Mouse (Mus musculus) heart, embryonic 13.5 days (tissue): ENCODE data around the gene Ctdsp1. TPM values are rescaled to one million over a fixed set of nuclear protein-coding genes. Genes with fewer than 3 reads are reported as not detected.

Source experiments
- ATAC-seq: fragments of 200-750 bp; cut with Nextera tagmentation; 2 replicates; pipeline ENCODE4 v1.8.0; 2017; ENCODE audit warnings: moderate TSS enrichment; ENCODE audit not compliant: insufficient number of reproducible peaks, low FRiP score, low TSS enrichment; ENCODE audit errors: extremely low read depth
- H3K27ac ChIP-seq: fragments of 300-500 bp; sonication (generic); replicated peaks from 2 replicates; pipeline ENCODE4 v1.5.1; 2015; ENCODE audit warnings: moderate library complexity, mild to moderate bottlenecking, inconsistent platforms
- H3K27me3 ChIP-seq: fragments of 300-500 bp; sonication (generic); replicated peaks from 2 replicates; pipeline ENCODE4 v1.6.1; 2015; ENCODE audit warnings: mild to moderate bottlenecking, inconsistent platforms
- H3K36me3 ChIP-seq: fragments of 300-500 bp; sonication (generic); 2 replicates; pipeline ENCODE4 v1.6.1; 2015; ENCODE audit warnings: mild to moderate bottlenecking, inconsistent platforms
- H3K4me1 ChIP-seq: fragments of 300-500 bp; sonication (generic); 2 replicates; pipeline ENCODE4 v1.6.1; 2015; ENCODE audit warnings: inconsistent platforms
- H3K4me2 ChIP-seq: fragments of 300-500 bp; sonication (generic); 2 replicates; pipeline ENCODE4 v1.6.1; 2015; ENCODE audit warnings: inconsistent platforms, mild to moderate bottlenecking, moderate library complexity
- H3K4me3 ChIP-seq: fragments of 300-500 bp; sonication (generic); 2 replicates; pipeline ENCODE4 v1.5.1; 2015; ENCODE audit warnings: moderate library complexity, mild to moderate bottlenecking, inconsistent platforms
- H3K9ac ChIP-seq: fragments of 300-500 bp; sonication (generic); 2 replicates; pipeline ENCODE4 v1.6.1; 2015; ENCODE audit warnings: inconsistent platforms, mild to moderate bottlenecking, moderate library complexity
- H3K9me3 ChIP-seq: fragments of 300-500 bp; sonication (generic); 2 replicates; pipeline ENCODE4 v1.6.1; 2016; ENCODE audit warnings: inconsistent platforms
- WGBS: fragments of 180-500 bp; shearing (Covaris S2); methylation state at CpG from one replicate; pipeline ENCODE4 v1.1.7; 2015; ENCODE audit warnings: mixed read lengths; 5-methylcytosine and 5-hydroxymethylcytosine counted together
- microRNA counts: library from miRNA; unstranded; fragments of <30 nt; microRNA quantifications from one replicate; lab custom pipeline; 2016
- microRNA-seq: library from miRNA; unstranded; fragments of <30 nt; microRNA quantifications from one replicate; pipeline ENCODE4, GENCODE M21; 2016
- polyA plus RNA-seq: library from polyadenylated mRNA; unstranded; fragments of >200 nt; fragmentation: Nextera tagmentation; extraction: Ambion mirVana; gene quantifications from 2 replicates; pipeline ENCODE4 v1.2.1, GENCODE M21; 2015

Gene Ctdsp1
- polyA plus RNA-seq, 1 experiment from 2014 or later, result 57.3 TPM

DNA sequence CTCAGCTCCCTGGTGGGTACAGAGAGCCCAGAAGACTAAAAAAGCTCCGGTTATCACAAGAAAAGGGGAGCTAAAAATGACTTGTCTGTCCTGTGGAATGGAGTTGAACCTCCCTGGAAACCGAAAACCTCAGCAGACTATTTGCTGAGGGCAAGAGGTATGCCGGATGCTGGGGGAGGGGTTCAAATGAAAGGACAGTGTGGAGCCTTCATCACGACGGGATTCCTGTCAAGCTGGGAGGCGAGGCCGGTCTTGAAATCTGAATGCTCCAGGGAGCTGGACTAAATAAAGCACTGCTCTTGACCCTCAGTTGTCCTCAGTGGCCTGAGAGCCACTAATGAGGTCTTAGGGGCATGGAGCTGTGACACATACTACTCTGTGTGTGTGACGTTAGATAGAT, 31.8 kb downstream of the Ctdsp1 start:
- Histone ChIP-seq H3K9me3 (no peaks in the 10 kb centered on the region), H3K36me3 (no peaks in the 10 kb centered on the region), H3K4me2 (0 out of 2 replicates have a peak overlapping the region, but pooled peaks have one; percentile 22), H3K27me3 (no peaks in the 10 kb centered on the region), H3K4me1 (peaks cover 26% of the 10 kb centered on the region), H3K4me3 (no peak overlapping the region), H3K9ac (peak overlapping the region; percentile 1; the same call in 1 of the 2 replicates), H3K27ac (0 out of 2 replicates have a peak overlapping the region, but pooled peaks have one; percentile 6)
- 25% methylated on average over 8 of the region's 8 CpGs for WGBS
- ATAC-seq, result no peak

DNA sequence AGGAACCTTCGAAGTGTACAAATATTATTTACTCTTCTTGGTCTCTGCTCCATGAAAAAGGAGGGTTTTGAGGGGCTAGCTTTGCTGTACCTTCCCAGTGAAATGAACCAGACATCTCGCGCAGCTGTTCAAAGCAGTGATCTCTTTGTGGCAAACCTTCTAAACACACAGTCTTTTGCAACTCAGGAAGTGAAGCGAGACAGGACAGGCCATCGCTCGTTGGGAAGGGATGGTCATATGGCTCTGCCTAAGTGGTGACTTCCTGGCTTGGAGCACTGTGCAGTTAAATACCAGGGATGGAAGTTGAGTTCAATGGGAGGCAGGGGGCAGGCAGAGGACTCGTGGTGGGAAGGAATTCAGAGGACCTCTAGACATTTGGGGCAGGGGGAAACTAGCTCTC, 34.5 kb downstream of the Ctdsp1 start:
- H3K4me2 ChIP-seq, result no peak overlapping the region
- H3K27ac ChIP-seq, result no peak overlapping the region
- no peak for ATAC-seq
- H3K4me1 ChIP-seq, result peaks cover 13% of the 10 kb centered on the region
- WGBS, result 61% methylated on average over 7 of the region's 7 CpGs
- H3K4me3 ChIP-seq, result no peak overlapping the region
- no peaks in the 10 kb centered on the region for H3K36me3 ChIP-seq
- no peaks in the 10 kb centered on the region for H3K9me3 ChIP-seq
- H3K27me3 ChIP-seq, result no peaks in the 10 kb centered on the region
- no peak overlapping the region for H3K9ac ChIP-seq

DNA sequence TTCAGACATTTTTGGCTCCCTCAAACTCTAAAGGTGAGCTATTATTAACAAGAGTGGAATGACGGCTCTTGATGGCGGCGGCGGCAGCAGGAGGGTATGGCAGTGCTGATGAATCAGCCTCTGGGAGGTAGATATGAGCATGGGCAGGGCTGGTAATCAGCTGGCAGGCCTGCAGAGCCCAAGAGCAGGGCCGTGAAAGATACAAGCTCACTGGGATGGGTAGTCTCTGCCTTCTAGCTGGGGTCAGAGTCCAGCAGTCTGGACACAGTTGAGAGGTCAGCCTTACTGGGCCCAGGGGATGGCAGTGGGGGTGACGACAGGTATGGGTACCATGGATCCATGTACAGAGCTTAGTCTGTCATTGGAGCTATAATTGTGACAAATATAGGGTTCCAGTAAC, 41.9 kb downstream of the Ctdsp1 start:
- WGBS, result 49% methylated on average over 6 of the region's 6 CpGs
- peaks cover 15% of the 10 kb centered on the region for H3K4me1 ChIP-seq
- no peaks in the 10 kb centered on the region for H3K27me3 ChIP-seq
- no peak overlapping the region for H3K4me3 ChIP-seq
- no peak overlapping the region for H3K9ac ChIP-seq
- H3K36me3 ChIP-seq, result peaks cover 45% of the 10 kb centered on the region
- no peak overlapping the region for H3K27ac ChIP-seq
- H3K9me3 ChIP-seq, result no peaks in the 10 kb centered on the region
- H3K4me2 ChIP-seq, result no peak overlapping the region
- ATAC-seq, result no peak

DNA sequence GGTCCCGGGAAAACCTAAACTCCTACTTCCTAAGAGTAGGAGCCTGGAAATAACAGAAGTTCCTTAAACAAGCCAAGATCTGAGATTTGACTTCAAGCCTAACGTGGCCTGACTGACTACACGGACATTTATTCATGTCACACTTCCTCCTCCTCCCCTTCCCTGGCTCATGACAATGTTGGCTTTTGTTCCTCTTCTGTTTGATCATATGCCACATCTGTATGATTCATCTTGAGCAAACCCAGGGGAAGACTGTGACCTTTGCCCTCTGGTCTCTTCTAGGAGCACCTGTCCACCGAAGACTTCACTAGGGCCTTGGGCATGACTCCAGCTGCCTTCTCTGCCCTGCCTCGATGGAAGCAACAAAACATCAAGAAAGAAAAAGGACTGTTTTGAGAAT, 43.3 kb downstream of the Ctdsp1 start:
- no peak overlapping the region for H3K4me2 ChIP-seq
- H3K9me3 ChIP-seq, result no peaks in the 10 kb centered on the region
- peaks cover 18% of the 10 kb centered on the region for H3K4me1 ChIP-seq
- H3K36me3 ChIP-seq, result peaks cover 58% of the 10 kb centered on the region
- no peak for ATAC-seq
- no peak overlapping the region for H3K9ac ChIP-seq
- no peaks in the 10 kb centered on the region for H3K27me3 ChIP-seq
- 70% methylated on average over 5 of the region's 5 CpGs for WGBS
- H3K27ac ChIP-seq, result no peak overlapping the region
- H3K4me3 ChIP-seq, result no peak overlapping the region

DNA sequence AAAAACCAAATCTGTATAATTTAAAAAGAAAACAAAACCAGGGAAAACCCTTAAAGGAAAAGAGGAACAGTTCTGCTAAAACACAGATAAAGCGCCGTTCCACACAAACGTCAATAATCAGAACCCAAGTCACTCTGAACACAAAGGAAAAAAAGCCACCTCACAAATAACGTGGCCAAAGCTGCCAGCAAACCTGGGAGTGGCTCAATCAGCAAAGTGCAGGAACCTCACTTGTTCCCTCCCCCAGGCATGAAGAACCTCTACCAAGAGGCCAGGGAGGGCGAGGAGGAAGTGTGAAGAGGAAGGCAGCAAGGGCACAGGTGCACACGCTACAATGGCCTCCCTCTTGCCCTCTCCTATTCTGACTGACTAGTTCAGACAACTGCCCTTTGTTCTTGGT, 44.3 kb downstream of the Ctdsp1 start:
- Histone ChIP-seq H3K9ac (no peak overlapping the region), H3K4me2 (no peak overlapping the region), H3K27ac (no peak overlapping the region), H3K36me3 (peaks cover 67% of the 10 kb centered on the region), H3K4me3 (no peak overlapping the region), H3K9me3 (no peaks in the 10 kb centered on the region), H3K4me1 (peaks cover 18% of the 10 kb centered on the region), H3K27me3 (no peaks in the 10 kb centered on the region)
- WGBS, result 75% methylated on average over 6 of the region's 6 CpGs
- ATAC-seq, result no peak

DNA sequence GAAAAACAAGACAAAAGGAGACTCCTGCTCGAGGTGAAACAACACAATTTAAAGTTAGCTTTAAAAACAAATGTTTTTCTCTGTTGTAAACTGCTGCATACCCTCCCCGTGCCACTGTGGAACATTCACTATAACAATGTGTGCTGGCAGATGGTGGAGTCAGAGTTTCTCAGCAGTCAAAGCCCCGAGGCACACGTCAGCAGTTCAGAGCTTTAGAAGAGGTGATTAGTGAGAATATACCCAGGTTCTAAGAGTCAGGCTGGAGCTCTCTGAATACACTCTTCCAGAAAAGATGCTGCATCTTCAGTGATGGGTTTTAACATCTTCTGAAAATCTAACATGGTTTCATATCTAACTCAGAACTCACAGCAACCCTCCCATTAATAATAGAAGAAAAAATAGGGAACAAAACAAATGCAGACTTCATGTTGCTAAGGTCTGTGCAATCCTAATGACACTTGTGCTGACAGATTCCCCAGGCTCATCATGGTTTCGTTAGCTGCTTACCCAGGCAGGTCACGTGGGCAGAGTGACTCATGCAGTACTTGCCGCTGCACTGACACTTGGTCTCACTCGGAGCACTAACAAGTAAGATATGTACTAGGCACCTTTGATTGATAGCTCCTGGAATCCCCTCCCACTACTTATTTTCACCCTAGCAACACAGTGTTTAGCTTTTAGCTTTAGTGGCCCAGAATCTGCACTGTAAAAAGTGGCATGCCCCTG, 46.6 kb downstream of the Ctdsp1 start:
- no peak; the same call in 1 of the 2 replicates for ATAC-seq
- no peak overlapping the region for H3K4me2 ChIP-seq
- H3K36me3 ChIP-seq, result peaks cover 85% of the 10 kb centered on the region
- H3K9ac ChIP-seq, result no peak overlapping the region
- H3K9me3 ChIP-seq, result no peaks in the 10 kb centered on the region
- no peak overlapping the region for H3K4me3 ChIP-seq
- peaks cover 18% of the 10 kb centered on the region for H3K4me1 ChIP-seq
- 46% methylated on average over 8 of the region's 8 CpGs for WGBS
- no peaks in the 10 kb centered on the region for H3K27me3 ChIP-seq
- H3K27ac ChIP-seq, result peak overlapping the region; percentile 55

DNA sequence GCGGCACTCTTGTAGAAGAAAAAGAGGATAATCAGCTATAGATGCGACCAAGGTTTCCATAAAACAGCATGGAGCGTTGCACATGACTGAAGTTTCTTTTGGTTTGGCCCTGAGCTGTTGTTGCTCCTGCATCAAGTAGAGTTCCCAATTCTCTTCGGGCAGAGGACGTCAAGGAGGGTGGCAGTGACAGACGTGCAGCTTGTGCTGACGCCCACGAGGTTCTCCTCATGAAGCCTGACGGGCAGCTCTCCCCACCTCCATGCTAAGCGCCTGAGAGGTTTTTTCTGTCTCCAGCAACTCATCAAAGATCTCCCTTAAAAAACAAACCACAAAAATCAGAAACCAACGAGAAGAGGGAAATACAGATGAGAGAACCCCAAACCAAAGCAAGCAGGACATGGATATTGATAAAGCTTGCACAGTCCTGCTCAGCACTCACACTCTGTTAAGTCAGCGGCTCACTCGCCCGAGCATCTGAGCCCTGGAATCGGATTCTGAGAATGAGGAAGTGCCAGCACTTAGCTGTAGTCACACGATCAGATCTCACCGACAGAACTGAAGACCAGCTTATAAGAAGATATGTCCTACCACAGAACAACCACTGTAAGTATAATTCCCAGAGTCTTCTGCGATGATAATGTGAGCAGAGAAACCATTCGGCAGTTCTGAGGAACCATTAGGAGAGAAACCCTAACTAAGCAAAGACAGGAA, 48.0 kb downstream of the Ctdsp1 start:
- Histone ChIP-seq H3K9ac (no peak overlapping the region), H3K4me1 (peaks cover 13% of the 10 kb centered on the region), H3K4me2 (no peak overlapping the region), H3K27ac (no peak overlapping the region), H3K27me3 (no peaks in the 10 kb centered on the region), H3K36me3 (peaks cover 87% of the 10 kb centered on the region), H3K9me3 (no peaks in the 10 kb centered on the region), H3K4me3 (no peak overlapping the region)
- no peak for ATAC-seq
- WGBS, result 84% methylated on average over 19 of the region's 19 CpGs

DNA sequence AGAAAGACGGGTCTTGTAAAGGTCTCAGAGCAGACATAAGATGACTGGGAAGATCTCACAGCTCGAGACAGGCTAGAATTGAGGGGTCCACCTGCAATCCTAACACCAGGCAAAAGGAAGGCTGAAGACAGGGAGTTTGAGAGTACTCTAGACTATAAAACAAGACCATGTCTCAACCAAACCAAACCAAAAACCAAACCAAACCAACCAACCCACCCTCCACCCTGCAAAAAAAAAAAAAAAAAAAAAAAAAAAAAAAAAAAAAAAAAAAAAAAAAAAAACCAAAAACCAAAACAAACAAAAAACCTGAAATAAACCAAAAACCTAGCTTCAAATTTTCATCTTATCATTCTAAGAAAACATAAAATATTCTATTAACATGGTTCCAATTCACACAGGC, 53.2 kb downstream of the Ctdsp1 start:
- WGBS, result 88% methylated on average over 2 of the region's 2 CpGs
- H3K27me3 ChIP-seq, result no peaks in the 10 kb centered on the region
- ATAC-seq, result no peak
- no peak overlapping the region for H3K4me3 ChIP-seq
- no peak overlapping the region for H3K27ac ChIP-seq
- no peak overlapping the region for H3K4me2 ChIP-seq
- no peak overlapping the region for H3K9ac ChIP-seq
- no peaks in the 10 kb centered on the region for H3K4me1 ChIP-seq
- peaks cover 78% of the 10 kb centered on the region for H3K36me3 ChIP-seq
- no peaks in the 10 kb centered on the region for H3K9me3 ChIP-seq

MicroRNAs within 50 kb of the gene (microRNA counts, 519-probe panel; counts per million panel counts)
- microRNA mmu-miR-26b (lab: Ali Mortazavi, UCI), result 4,698 counts per million, percentile 81 among the panel's probes with 10 or more counts

Small RNAs within 50 kb of the gene (microRNA-seq; reads per million reads assigned to microRNA genes)
- gene Mir26b, result 31,839 reads per million, percentile 98 among the genes with 10 or more reads in this experiment

Other genes starting within 250 kb of the Ctdsp1 start
- 0.09 TPM in 1 of 2 replicates, not detected in the other for gene Cxcr2, start 237.5 kb upstream of the Ctdsp1 start, polyA plus RNA-seq
- not detected in 2 replicates for gene Cxcr1, start 196.9 kb upstream of the Ctdsp1 start, polyA plus RNA-seq
- 400 and 438 TPM in 2 replicates for gene Arpc2, start 155.4 kb upstream of the Ctdsp1 start, polyA plus RNA-seq
- 0.36 and 0.64 TPM in 2 replicates for gene Gpbar1, start 113.0 kb upstream of the Ctdsp1 start, polyA plus RNA-seq
- gene Aamp, start 106.8 kb upstream of the Ctdsp1 start, polyA plus RNA-seq, result 164 and 188 TPM in 2 replicates
- gene Pnkd, start 106.6 kb upstream of the Ctdsp1 start, polyA plus RNA-seq, result 227 and 252 TPM in 2 replicates
- 42.0 and 42.7 TPM in 2 replicates for gene Tmbim1, start 85.9 kb upstream of the Ctdsp1 start, polyA plus RNA-seq
- 0.33 and 0.38 TPM in 2 replicates for gene Catip, start 29.4 kb upstream of the Ctdsp1 start, polyA plus RNA-seq
- gene Slc11a1, start 16.3 kb upstream of the Ctdsp1 start, polyA plus RNA-seq, result 2.8 and 3.1 TPM in 2 replicates
- gene Vil1, start 17.9 kb downstream of the Ctdsp1 start, polyA plus RNA-seq, result 0.19 and 0.45 TPM in 2 replicates
- gene Cnot9, start 114.5 kb downstream of the Ctdsp1 start, polyA plus RNA-seq, result 31.7 and 33.6 TPM in 2 replicates
- gene Plcd4, start 151.4 kb downstream of the Ctdsp1 start, polyA plus RNA-seq, result 0.52 and 0.64 TPM in 2 replicates
- 19.1 and 19.2 TPM in 2 replicates for gene Usp37, start 152.8 kb downstream of the Ctdsp1 start, polyA plus RNA-seq
- gene Zfp142, start 196.7 kb downstream of the Ctdsp1 start, polyA plus RNA-seq, result 4.9 and 5.1 TPM in 2 replicates
- 20.5 and 21.7 TPM in 2 replicates for gene Bcs1l, start 196.8 kb downstream of the Ctdsp1 start, polyA plus RNA-seq
- gene Rnf25, start 209.9 kb downstream of the Ctdsp1 start, polyA plus RNA-seq, result 23.7 and 24.5 TPM in 2 replicates
- 2.8 and 3.5 TPM in 2 replicates for gene Stk36, start 209.9 kb downstream of the Ctdsp1 start, polyA plus RNA-seq